Mouse (Mus musculus): ENCODE data around the gene Nkpd1.
A peak's percentile ranks its signal among the peaks of the same experiment; 100 is the strongest.

Nkpd1 gene

GRCm38 (mm10) chr7:19517652-19518365 lies at the start of gene Nkpd1:
TSS of gene Nkpd1 (plus strand) at chr7:19517838.
- DNase-seq (ENCODE audit: low spot score), result no peak

GRCm38 (mm10) chr7:19468279-19468678 lies 49.4 kb upstream of the Nkpd1 start:
- no peak for DNase-seq (ENCODE audit: low spot score)

- no peak for DNase-seq (ENCODE audit: low spot score)
These were observed 48.2 kb upstream of the Nkpd1 start for GRCm38 (mm10) chr7:19469404-19469803.

DNA sequence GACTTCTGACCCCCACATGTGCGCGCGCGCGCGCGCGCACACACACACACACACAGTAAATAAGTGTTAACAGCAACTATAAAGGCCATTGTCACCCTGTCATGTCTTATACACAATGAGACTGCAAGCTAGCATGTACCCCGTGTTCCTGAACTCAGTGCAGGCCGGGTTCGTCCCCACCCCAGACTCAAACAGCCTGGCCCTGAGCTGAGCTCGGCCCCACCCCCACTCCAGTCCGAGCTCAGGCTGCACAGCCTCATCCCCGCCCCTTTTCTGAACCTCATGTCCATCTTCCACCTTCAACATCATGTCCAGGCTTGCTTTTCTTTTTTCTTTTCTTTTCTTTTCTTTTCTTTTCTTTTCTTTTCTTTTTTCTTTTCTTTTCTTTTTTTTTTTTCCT lies 47.3 kb upstream of the Nkpd1 start:
- no peak for DNase-seq (ENCODE audit: low spot score)

GRCm38 (mm10) chr7:19472403-19472802 lies 45.2 kb upstream of the Nkpd1 start:
- no peak for DNase-seq (ENCODE audit: low spot score)

- peak; percentile 63 for DNase-seq (ENCODE audit: low spot score)
These were observed 43.7 kb upstream of the Nkpd1 start for GRCm38 (mm10) chr7:19473875-19474443.

- DNase-seq (ENCODE audit: low spot score), result no peak
These were observed 40.6 kb upstream of the Nkpd1 start for GRCm38 (mm10) chr7:19477084-19477483.

DNA sequence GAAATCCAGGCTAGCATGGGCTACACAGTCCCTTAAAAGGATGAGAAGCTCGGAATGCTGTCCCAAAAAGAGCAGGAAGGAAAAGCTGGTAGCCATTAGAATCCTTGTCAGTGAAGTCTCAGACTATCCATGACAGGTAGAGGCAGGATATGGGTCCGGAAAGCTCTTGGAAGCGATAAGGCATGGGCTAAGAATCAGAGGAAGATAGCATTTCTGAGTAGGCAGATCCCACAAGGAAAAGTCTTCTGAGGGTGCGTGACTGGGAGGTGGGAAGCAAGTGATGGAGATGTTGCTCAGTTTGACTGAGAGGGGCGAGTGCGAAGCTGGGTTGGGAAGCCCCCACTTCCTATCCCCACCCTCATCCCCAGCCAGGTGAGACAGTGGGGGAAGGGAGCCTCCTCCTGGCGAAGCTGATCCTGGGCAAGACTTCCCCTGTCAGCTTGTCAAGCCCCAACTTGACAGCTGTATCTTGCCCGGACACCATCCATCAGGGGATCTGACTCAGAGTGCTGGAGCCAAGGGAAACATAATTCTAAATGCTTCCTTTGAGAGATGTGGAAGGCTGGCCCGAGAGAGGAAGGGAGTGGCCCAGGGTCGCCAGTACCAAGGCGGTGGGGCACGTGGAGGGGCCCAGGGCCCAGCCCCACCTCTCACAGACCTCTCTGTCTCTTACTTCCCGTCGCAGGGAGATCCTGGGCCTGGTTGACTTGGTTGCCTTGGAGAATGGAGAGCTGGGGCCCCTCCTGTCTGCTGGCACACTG lies 39.8 kb upstream of the Nkpd1 start:
- no peak for DNase-seq (ENCODE audit: low spot score)

DNA sequence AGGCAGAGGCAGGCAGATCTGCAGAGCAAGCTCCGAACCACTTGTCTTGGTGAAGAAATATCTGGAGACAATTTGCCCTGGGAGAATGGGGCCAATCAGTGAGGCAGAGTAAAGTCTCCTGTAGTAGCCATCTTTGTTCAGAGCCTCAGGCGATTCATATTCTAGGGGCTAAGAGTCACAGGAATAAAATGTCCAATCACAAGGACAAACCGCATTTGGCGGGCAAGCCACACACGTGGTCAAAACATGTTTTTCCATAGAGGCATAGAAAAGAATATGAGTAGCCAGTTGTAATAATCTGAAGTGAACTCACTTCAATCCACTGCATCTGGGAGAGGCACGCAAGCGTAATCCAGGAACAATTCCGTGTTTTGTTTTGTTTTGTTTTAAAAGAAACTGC lies 34.4 kb upstream of the Nkpd1 start:
- no peak for DNase-seq (ENCODE audit: low spot score)

- DNase-seq (ENCODE audit: low spot score), result no peak
These were observed 32.1 kb upstream of the Nkpd1 start for GRCm38 (mm10) chr7:19485488-19485887.

- DNase-seq (ENCODE audit: low spot score), result no peak
These were observed 31.1 kb upstream of the Nkpd1 start for GRCm38 (mm10) chr7:19486549-19486948.

GRCm38 (mm10) chr7:19489525-19489924 lies 28.1 kb upstream of the Nkpd1 start:
- DNase-seq (ENCODE audit: low spot score), result no peak

DNA sequence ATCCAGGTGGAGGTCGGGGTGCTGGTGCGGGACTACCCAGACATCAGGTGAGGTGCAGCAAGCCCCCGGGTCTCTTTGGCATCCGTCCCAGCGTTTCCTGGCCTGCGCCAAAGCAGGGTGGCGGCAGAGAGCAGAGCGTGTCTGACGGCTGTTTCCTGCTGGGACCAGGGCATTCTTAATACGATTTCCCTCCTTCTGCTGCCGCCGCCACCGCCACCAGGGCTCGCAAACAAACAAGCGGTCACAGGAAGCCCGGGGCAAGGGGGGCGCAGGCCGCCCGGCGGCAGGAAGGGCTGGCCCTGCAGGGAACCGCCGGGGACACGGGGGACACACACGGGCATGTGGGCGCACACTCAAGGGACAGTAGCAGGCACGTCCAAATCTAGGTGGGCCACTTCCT lies 25.9 kb upstream of the Nkpd1 start:
- no peak for DNase-seq (ENCODE audit: low spot score)

DNA sequence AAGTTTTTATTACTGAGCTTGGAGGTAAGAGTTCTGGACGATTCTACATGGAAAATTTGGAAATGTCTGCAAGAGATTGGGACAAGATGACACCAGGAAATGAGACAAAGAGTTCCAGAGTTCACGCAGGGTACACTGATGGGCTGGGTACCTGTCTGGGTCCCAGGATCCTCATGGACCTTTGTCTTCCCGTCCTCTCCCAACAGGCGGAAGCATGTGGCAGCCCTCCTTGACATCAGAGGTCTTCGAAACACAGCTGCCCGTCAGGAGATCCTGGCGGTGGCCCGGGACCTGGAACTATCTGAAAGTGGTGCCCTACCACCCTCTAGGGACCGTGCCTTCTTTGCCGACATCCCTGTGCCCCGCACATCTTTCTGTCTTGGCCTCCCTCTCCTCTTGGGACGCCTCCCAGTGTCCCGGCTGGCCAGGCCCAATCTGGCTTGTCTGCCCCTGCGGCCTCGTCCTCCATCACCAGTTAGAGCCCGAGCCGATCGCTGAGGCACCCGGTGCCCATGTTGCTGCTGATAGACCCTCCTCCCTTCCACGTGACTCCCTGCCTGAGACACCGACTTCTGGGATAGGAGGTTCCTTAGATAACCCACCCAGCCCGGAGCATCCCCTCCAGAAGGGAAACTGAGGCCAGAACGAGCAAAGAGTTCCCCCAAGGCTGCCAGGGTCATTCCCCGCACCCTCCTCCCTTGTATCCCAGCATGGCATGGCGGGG lies 22.7 kb upstream of the Nkpd1 start:
- no peak for DNase-seq (ENCODE audit: low spot score)

- DNase-seq (ENCODE audit: low spot score), result peak; percentile 54
These were observed 22.0 kb upstream of the Nkpd1 start for GRCm38 (mm10) chr7:19495521-19496213.

DNA sequence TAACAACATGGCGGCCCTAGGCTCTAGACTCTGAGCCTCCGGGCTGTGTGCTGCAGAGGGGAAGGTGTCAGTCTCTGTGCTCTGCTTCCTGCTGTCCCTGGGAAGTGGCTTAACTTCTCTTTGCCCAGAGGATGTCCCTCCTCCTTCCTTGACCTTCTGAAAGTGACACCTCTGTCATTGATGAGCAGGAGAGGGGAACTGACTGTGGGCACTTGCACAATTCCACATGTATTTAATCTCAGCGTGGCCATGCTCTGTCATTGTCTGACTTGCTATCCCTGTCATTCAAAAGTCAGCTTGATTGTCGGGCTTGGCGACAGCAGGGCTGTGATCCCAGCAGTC lies 21.5 kb upstream of the Nkpd1 start:
- DNase-seq (ENCODE audit: low spot score), result no peak

DNA sequence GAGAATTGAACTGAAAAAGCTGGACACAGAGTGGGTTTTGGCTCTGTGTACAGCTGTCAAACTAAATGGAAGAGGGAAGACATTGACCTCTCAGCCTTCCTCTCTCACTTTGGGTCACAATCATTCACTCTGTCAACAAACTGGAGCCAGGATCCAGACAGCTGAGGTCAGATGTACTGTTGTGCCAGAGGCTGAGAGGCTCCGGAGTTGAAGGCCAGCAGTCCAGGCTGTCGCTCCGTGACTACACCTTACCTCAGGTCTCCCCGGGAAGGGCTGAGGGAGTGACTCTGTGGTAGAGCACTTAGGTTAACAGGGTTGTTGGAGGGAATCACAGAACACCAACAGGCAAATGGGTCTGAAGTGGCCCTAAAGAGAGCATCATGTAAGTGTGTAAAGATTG lies 19.3 kb upstream of the Nkpd1 start:
- no peak for DNase-seq (ENCODE audit: low spot score)

DNA sequence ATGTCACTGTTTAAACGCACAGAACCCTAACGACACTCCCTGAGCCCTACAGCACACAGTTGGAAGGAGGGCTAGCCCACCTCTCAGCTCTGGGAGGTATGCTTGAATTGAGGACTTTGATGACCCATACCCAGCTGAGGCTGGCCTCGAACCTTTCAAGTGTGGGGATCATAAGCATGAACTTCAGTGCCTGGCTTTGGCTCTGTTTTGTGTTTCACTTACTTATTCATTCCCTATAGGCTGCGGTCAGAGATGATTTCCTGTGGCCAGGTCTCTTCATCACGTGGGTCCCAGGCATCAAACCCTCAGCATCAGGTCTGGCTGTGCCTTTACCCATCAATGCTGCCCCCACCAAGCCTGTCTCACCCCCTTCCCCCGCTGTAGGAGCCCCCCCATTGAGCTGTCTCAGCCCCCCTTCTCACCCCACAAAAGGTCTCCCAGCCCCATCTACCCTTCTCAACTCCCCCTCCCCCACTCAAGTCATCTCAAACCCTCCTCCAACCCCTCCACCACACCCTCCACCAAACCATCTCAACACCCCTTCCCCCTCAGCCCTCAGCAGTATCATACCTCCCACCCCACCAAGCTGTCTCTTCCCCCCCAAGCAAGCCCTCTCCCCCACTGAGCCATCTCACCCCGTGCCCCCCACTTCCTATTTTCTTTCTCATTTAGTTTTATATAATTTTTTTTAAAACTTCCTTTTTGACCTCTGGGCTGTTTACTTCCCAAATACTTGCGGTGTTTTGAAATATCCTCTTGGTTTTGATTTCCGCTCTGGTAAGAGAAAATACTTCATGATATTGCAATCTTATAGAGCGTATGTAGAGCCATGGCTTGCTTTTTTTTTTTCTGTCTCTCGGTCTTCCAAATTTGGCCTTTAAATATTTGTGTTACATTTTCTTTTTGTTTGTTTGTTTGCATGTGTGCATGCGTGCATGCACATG lies 16.9 kb upstream of the Nkpd1 start:
- no peak for DNase-seq (ENCODE audit: low spot score)

DNA sequence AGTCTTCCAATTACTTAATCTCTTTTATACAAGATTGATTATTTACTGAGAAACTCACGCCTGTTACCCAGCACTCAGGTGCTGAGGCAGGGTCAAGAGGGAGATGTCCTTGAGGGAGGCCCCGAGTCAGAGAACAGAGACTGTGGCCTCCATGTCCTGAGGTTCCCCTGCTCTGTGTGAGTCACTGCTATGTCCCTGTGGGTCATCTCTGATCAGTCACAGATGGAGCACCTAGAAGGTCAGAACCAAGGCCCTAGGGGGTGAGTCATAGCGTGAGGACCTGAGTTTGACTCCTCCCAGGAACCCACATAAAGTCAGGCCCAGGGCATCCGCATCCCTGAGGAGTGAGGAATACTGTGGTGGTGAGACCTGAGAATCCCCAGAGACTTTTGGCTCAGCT lies 16.0 kb upstream of the Nkpd1 start:
- DNase-seq (ENCODE audit: low spot score), result no peak

- DNase-seq (ENCODE audit: low spot score), result peak; percentile 51
These were observed 14.1 kb upstream of the Nkpd1 start for GRCm38 (mm10) chr7:19503481-19504068.

GRCm38 (mm10) chr7:19506326-19506725 lies 11.3 kb upstream of the Nkpd1 start:
- DNase-seq (ENCODE audit: low spot score), result no peak
